Mouse (Mus musculus): ENCODE results near the gene Il2rb. TPM values are rescaled to one million over a fixed set of nuclear protein-coding genes. Genes with fewer than 3 reads are reported as not detected.

Gene Il2rb
- total and polyA plus RNA-seq, 3 experiments: 0.31 to 2.3 (median 0.55) TPM

DNA sequence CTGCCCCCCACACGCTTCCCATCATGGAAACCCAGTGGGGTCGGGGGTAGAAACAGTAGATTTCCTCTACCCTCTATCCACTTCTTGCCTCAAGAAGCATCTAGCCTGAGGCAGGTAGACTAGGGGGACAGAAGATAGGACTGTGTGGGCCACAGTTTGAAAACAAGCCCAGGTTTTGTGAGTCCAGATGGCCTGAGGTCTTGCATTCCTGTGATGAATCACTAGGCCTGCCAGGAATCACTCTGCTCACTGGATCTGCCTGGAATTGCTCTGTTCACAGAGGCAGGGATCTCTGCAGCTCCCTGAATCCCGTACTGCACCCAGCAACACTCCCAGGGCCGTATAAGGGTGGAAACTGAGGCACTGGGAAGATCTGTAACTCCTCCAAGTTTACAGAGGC is 11.8 kb downstream of the Il2rb start:
- intact Hi-C loops (cut with DNase I): no loop called here
- 75% methylated on average over 4 of the region's 4 CpGs for WGBS

GRCm38 (mm10) chr15:78482518-78482917 is 12.6 kb downstream of the Il2rb start:
- H3K79me2 ChIP-seq (replicated peaks; ENCODE audit: control insufficient read depth, insufficient read depth, low read length): no peaks in the 10 kb centered on the region
- no peaks in the 10 kb centered on the region for H3K36me3 ChIP-seq (ENCODE audit: control insufficient read depth, insufficient read depth, low read length)
- intact Hi-C loops (cut with DNase I): no loop called here
- no peak overlapping the region for H3K9ac ChIP-seq (ENCODE audit: low read depth, low read length)
- H3K4me1 ChIP-seq (ENCODE audit: control insufficient read depth, insufficient read depth, low read length): no peaks in the 10 kb centered on the region
- 77% methylated on average over 3 of the region's 3 CpGs for WGBS
- H3K4me3 ChIP-seq: no peak overlapping the region
- H3K27ac ChIP-seq: no peak overlapping the region
- TF ChIP-seq EP300 (IDR thresholded peaks at IDR 0.05; ENCODE audit: insufficient read depth, low read depth, low read length): no peak
- TF ChIP-seq POLR2A (IDR thresholded peaks at IDR 0.05; ENCODE audit: insufficient read depth, low read depth, low read length): no peak
- no peak for TF ChIP-seq CTCF (IDR thresholded peaks at IDR 0.05)
- no peak for DNase-seq
- no peaks in the 10 kb centered on the region for H3K27me3 ChIP-seq (ENCODE audit: control insufficient read depth, insufficient read depth, low read length)

More for the DNA sequence above, 11.8 kb downstream of the Il2rb start:
- TF ChIP-seq POLR2A (IDR thresholded peaks at IDR 0.05; ENCODE audit: insufficient read depth, low read depth, low read length) (no peak), EP300 (IDR thresholded peaks at IDR 0.05; ENCODE audit: insufficient read depth, low read depth, low read length) (no peak), CTCF (IDR thresholded peaks at IDR 0.05) (no peak)
- no peak for DNase-seq
- H3K27me3 ChIP-seq (ENCODE audit: control insufficient read depth, insufficient read depth, low read length): no peaks in the 10 kb centered on the region
- H3K79me2 ChIP-seq (replicated peaks; ENCODE audit: control insufficient read depth, insufficient read depth, low read length): no peaks in the 10 kb centered on the region
- H3K9ac ChIP-seq (ENCODE audit: low read depth, low read length): no peak overlapping the region
- no peaks in the 10 kb centered on the region for H3K36me3 ChIP-seq (ENCODE audit: control insufficient read depth, insufficient read depth, low read length)
- no peaks in the 10 kb centered on the region for H3K4me1 ChIP-seq (ENCODE audit: control insufficient read depth, insufficient read depth, low read length)
- H3K27ac ChIP-seq: no peak overlapping the region
- no peak overlapping the region for H3K4me3 ChIP-seq

GRCm38 (mm10) chr15:78481448-78482000 is 13.5 kb downstream of the Il2rb start:
- WGBS: 44% methylated on average over 9 of the region's 9 CpGs
- TF ChIP-seq EP300 (IDR thresholded peaks at IDR 0.05; ENCODE audit: insufficient read depth, low read depth, low read length) (no peak), CTCF (IDR thresholded peaks at IDR 0.05) (peak; percentile 34), POLR2A (IDR thresholded peaks at IDR 0.05; ENCODE audit: insufficient read depth, low read depth, low read length) (no peak)
- Histone ChIP-seq H3K27ac (no peak overlapping the region), H3K79me2 (replicated peaks; ENCODE audit: control insufficient read depth, insufficient read depth, low read length) (no peaks in the 10 kb centered on the region), H3K4me3 (no peak overlapping the region), H3K4me1 (ENCODE audit: control insufficient read depth, insufficient read depth, low read length) (no peaks in the 10 kb centered on the region), H3K27me3 (ENCODE audit: control insufficient read depth, insufficient read depth, low read length) (no peaks in the 10 kb centered on the region), H3K9ac (ENCODE audit: low read depth, low read length) (no peak overlapping the region), H3K36me3 (ENCODE audit: control insufficient read depth, insufficient read depth, low read length) (no peaks in the 10 kb centered on the region)
- intact Hi-C loops (cut with DNase I): no loop called here
- DNase-seq: peak in 1 of 2 experiments; percentile 15

DNA sequence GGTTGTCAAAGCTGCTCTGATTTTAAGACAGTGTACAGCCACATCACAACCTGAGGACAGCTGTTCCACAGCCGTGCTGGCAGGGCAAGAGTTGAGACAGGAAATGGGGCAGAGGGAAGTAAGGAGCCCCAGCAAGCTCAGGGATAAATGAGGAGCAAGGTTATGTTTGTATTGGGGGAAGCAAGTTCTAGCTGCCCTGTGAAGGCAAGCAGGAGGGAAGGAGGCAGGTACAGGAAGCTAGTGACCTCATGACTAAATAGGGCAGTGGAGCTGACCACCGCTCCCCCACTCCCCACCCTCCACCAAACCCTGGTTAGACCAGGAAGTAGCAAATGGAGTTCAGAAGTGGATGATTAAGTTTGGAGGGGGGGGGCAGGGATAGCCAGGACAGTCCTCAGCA is 14.1 kb downstream of the Il2rb start:
- Histone ChIP-seq H3K36me3 (ENCODE audit: control insufficient read depth, insufficient read depth, low read length) (no peaks in the 10 kb centered on the region), H3K4me1 (ENCODE audit: control insufficient read depth, insufficient read depth, low read length) (no peaks in the 10 kb centered on the region), H3K27ac (no peak overlapping the region), H3K79me2 (replicated peaks; ENCODE audit: control insufficient read depth, insufficient read depth, low read length) (no peaks in the 10 kb centered on the region), H3K4me3 (no peak overlapping the region), H3K27me3 (ENCODE audit: control insufficient read depth, insufficient read depth, low read length) (no peaks in the 10 kb centered on the region), H3K9ac (ENCODE audit: low read depth, low read length) (no peak overlapping the region)
- no peak for TF ChIP-seq EP300 (IDR thresholded peaks at IDR 0.05; ENCODE audit: insufficient read depth, low read depth, low read length)
- TF ChIP-seq POLR2A (IDR thresholded peaks at IDR 0.05; ENCODE audit: insufficient read depth, low read depth, low read length): no peak
- no peak for TF ChIP-seq CTCF (IDR thresholded peaks at IDR 0.05)
- WGBS: 36% methylated on average over 2 of the region's 2 CpGs
- DNase-seq: no peak
- intact Hi-C loops (cut with DNase I): no loop called here

DNA sequence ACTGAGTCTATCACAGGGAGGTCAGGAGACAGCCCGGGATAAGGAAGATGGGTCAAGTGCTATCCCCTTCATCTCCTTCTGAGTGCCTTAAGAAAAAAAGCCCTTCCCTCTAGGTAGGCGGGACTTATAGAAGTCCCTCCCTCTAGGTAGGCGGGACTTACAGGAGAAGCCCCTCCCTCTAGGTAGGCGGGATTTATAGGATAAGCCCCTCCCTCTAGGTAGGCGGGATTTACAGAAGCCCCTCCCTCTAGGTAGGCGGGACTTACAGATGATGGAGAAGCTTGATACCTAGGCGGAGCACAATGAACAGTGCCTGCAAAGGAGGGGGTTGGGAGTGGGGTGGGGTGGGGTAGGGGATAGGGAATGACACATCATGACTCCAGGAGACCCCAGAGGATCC is 15.0 kb downstream of the Il2rb start:
- Histone ChIP-seq H3K4me1 (ENCODE audit: control insufficient read depth, insufficient read depth, low read length) (no peaks in the 10 kb centered on the region), H3K9ac (ENCODE audit: low read depth, low read length) (no peak overlapping the region), H3K36me3 (ENCODE audit: control insufficient read depth, insufficient read depth, low read length) (no peaks in the 10 kb centered on the region), H3K27ac (no peak overlapping the region), H3K79me2 (replicated peaks; ENCODE audit: control insufficient read depth, insufficient read depth, low read length) (no peaks in the 10 kb centered on the region), H3K4me3 (no peak overlapping the region), H3K27me3 (ENCODE audit: control insufficient read depth, insufficient read depth, low read length) (no peaks in the 10 kb centered on the region)
- intact Hi-C loops (cut with DNase I): no loop called here
- 69% methylated on average over 7 of the region's 7 CpGs for WGBS
- DNase-seq: no peak
- no peak for TF ChIP-seq EP300 (IDR thresholded peaks at IDR 0.05; ENCODE audit: insufficient read depth, low read depth, low read length)
- no peak for TF ChIP-seq CTCF (IDR thresholded peaks at IDR 0.05)
- TF ChIP-seq POLR2A (IDR thresholded peaks at IDR 0.05; ENCODE audit: insufficient read depth, low read depth, low read length): no peak

DNA sequence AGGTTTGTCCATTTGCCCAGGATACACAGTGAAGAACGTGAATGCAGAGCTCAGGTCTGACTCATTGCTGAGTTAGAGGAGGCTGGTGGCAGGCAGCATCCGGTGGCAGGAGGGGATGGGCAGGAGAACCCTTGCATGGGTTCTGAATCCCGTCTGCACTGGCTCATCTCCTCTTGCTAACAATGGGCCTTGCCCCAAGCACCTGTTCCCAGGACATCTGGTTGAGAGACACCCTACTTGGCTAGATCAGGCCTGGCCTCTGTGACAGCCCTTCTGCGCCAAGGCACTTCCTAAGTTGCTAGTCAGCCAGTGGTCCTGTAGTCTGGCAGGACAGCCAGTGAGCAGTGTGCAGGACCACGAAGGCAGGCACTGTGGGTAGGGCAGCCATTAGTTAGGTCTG is 15.6 kb downstream of the Il2rb start:
- no peaks in the 10 kb centered on the region for H3K27me3 ChIP-seq (ENCODE audit: control insufficient read depth, insufficient read depth, low read length)
- no peak for DNase-seq
- no peaks in the 10 kb centered on the region for H3K4me1 ChIP-seq (ENCODE audit: control insufficient read depth, insufficient read depth, low read length)
- no peaks in the 10 kb centered on the region for H3K79me2 ChIP-seq (replicated peaks; ENCODE audit: control insufficient read depth, insufficient read depth, low read length)
- TF ChIP-seq POLR2A (IDR thresholded peaks at IDR 0.05; ENCODE audit: insufficient read depth, low read depth, low read length) (no peak), EP300 (IDR thresholded peaks at IDR 0.05; ENCODE audit: insufficient read depth, low read depth, low read length) (no peak), CTCF (IDR thresholded peaks at IDR 0.05) (no peak)
- no peak overlapping the region for H3K27ac ChIP-seq
- H3K9ac ChIP-seq (ENCODE audit: low read depth, low read length): no peak overlapping the region
- H3K36me3 ChIP-seq (ENCODE audit: control insufficient read depth, insufficient read depth, low read length): no peaks in the 10 kb centered on the region
- no peak overlapping the region for H3K4me3 ChIP-seq
- 78% methylated on average over 5 of the region's 5 CpGs for WGBS
- intact Hi-C loops (cut with DNase I): no loop called here
